Mouse (Mus musculus) megakaryocyte-erythroid progenitor cell, adult 5-6 weeks (primary cell): ENCODE data around the gene Npas2. TPM values are rescaled to one million over a fixed set of nuclear protein-coding genes. Genes with fewer than 3 reads are reported as not detected.
A peak's percentile ranks its signal among the peaks of the same experiment; 100 is the strongest.

ENCODE experiments used
- ATAC-seq: replicated peaks from 2 replicates; pipeline ENCODE4 v1.8.0; 2016; ENCODE audit warnings: mild to moderate bottlenecking, inconsistent platforms; ENCODE audit not compliant: severe bottlenecking, poor library complexity, low FRiP score, low TSS enrichment
- total RNA-seq, 2 experiments: library from RNA; stranded (forward) in 1 of 2; stranded (reverse) in 1 of 2; fragments of 200-1000, 215-1000 nt in 1 of 2; fragments of >200 nt in 1 of 2; fragmentation: Nextera tagmentation in 1 of 2; gene quantifications; 2 replicates each; pipeline ENCODE4 v1.2.3; 2014 to 2017

Gene Npas2
- total RNA-seq, 2 experiments from 2014 or later, result 0.52 TPM; not detected in 1

- no peak for ATAC-seq
Measured at GRCm38 (mm10) chr1:39394096-39394495, 200.6 kb downstream of the Npas2 start.

DNA sequence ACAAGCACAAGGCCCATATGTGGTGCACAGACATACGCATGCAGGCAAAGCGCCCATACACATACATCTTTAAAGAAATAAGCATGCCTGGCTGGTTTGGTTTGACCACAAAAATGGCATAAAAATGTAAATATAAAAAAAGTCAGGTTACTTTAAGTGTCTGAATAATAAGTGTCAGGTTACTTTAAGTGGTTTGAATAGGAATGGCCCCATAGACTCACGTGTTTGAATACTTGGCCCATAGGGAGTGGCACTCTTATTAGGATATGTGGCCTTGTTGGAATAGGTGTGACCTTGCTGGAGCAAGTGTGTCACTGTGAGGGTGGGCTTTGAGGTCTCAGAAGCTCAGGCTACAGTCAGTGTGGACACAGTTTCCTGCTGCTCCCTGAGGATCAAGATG lies 201.1 kb downstream of the Npas2 start:
- no peak for ATAC-seq

- peak; percentile 54 for ATAC-seq
Measured at GRCm38 (mm10) chr1:39396347-39396746, 202.8 kb downstream of the Npas2 start.

- no peak for ATAC-seq
Measured at GRCm38 (mm10) chr1:39398284-39398683, 204.8 kb downstream of the Npas2 start.

DNA sequence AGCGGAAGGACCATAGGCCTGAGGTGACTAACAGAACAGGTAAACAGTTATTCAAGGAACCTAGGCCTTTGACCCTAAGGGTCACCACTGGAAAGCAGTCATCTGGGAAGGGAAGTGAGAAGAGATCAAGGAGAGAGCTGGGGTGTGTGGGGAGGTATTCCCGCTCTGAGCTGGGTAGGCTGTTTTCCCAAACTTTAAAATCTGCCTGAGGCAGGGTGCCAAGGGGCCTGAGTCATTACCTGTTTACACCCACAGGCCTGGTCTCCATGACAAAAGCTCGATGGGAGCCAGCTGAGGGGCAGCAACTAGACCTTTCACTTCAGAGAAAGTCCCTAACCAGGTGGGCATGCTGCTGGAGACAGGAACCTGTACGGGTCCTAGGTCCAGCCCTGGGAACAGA lies 205.7 kb downstream of the Npas2 start:
- no peak for ATAC-seq

- no peak for ATAC-seq
Measured at GRCm38 (mm10) chr1:39400173-39400572, 206.6 kb downstream of the Npas2 start.

DNA sequence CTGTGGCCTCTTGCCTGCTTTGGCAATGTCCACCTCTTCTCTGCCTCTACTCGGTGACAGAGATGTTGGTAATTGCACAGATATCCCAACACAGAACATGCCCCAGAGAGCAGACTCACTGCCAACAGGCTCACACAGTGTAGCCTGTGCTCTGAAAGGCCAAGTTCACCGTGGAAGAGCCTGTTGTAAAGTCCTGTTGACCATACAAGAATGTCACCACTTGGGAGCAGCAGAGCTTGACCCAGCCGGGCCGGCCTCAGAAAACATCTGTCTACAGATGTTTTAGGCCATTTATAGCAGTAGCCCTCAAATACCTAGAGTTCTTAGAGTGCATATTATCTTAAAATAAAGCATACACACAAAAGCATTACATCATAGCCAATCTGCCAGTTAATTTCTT lies 213.6 kb downstream of the Npas2 start:
- no peak for ATAC-seq

- ATAC-seq, result no peak
Measured at GRCm38 (mm10) chr1:39408123-39408522, 214.6 kb downstream of the Npas2 start.

DNA sequence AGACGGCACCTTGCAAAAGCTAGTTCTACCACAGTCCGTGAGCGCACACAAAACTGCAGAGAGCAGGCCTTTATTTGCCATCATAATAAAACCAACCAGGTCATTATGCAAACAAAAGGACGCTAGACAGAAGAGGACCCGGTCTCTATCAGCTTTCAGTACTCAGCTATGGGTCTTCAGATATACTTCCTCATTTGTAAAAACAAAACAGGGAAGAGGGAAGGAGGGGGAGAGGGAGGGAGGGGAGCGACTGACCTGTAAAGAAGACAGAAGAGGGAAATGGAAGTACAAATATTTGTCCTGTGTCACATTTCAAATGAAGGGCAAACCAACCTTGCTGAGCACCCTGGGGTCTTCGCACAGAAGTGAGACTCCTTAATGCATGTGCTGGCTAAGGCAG lies 215.1 kb downstream of the Npas2 start:
- ATAC-seq, result no peak

GRCm38 (mm10) chr1:39410085-39410821 lies 216.7 kb downstream of the Npas2 start:
- ATAC-seq, result no peak

Other genes with a start within 250 kb of the Npas2 start
- 38.1 and 43.7 TPM in 2 replicates for gene Pdcl3, start 208.1 kb upstream of the Npas2 start, total RNA-seq (2014; fragmentation: Nextera tagmentation)
- 36.6 and 60.5 TPM in 2 replicates for gene Pdcl3, start 208.1 kb upstream of the Npas2 start, total RNA-seq (2017)
- gene Rpl31, start 174.1 kb downstream of the Npas2 start, total RNA-seq (2014; fragmentation: Nextera tagmentation), result 2,763 and 2,797 TPM in 2 replicates
- 770 and 846 TPM in 2 replicates for gene Rpl31, start 174.1 kb downstream of the Npas2 start, total RNA-seq (2017)